Mouse (Mus musculus) adrenal gland, postnatal 10 days (tissue): ENCODE data around the gene Vmn2r6. TPM values are rescaled to one million over a fixed set of nuclear protein-coding genes. Genes with fewer than 3 reads are reported as not detected.
"Not testable (repeated sequence)": the region's sequence is repeated elsewhere in the genome, so short reads cannot be mapped to it uniquely, and the experiment has no call there.

Source experiments
- DNase-seq: peaks from one replicate; pipeline ENCODE4 v3.0.0; 2021; ENCODE audit warnings: mixed read lengths
- long read RNA-seq, 2 experiments: library from polyadenylated mRNA; stranded (forward); transcript quantifications; one replicate each; pipeline ENCODE4 v2.0.0; 2021
- total RNA-seq, 2 experiments: library from RNA; stranded (reverse); gene quantifications; 2 replicates each; pipeline ENCODE4 v1.2.3; 2021

Vmn2r6 gene
- not detected for total RNA-seq
- long read RNA-seq, experiment 1 = 0 reads
- long read RNA-seq, experiment 2 = 0 reads

DNA sequence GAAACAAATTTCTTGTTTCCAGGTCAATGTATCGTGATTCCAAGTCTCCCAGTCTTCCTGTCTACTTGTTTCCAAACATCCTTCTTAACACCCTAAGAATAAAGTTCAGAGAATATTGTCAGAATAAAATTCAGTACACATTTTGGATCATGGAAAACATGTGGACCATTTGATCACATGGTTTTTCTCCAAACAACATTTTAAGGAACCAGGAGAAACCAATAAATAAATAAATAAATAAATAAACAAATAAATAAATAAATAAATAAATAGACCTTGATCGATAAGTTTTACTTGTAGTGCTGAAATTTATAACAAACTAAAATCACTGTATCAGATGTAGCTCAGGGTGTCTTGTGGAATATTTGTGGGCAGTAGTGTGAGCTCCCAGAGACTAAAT is at the start of gene Vmn2r6:
TSS of gene Vmn2r6 (minus strand) at position 101 of the 400 bp plus-strand sequence.
- DNase-seq = not testable (repeated sequence)

DNA sequence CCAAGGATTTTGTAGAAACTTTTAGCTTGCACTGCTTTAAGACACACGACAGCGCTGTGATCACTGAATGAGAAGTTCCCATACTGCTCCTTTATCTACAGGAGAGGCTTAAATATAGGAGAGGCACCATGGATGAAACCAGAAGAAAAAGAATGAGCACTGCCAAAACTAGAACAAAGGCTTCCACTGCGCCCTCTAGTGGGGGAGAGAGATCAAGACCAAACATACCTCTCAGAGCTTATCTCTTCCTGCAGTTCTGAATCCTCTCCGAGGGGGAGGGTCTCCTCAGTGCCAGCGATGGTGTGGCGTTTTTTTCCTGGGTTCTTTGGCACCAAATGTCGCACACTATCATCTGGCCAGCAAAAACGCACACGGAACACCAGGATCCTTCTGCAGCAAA is 22.0 kb upstream of the Vmn2r6 start:
- DNase-seq = peak; percentile 12

DNA sequence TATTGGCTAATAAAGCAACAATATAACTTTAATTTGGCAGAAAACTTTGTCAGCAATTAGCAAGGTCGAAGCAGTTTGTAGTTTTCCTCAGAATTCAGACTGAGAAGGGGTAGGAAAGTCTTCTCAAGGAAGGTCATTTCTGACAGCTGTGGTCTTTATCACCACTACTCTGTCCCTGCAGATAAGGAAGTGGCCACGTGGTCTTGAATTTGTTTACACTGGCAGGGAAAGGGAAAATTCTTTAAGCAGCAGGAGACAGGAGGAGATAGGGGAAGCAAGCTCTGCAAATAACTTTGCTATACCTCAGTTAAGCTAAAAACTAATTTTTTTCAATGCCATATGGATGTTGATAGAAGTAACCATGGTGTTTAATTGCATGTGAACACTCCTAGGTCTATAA is 3.2 kb upstream of the Vmn2r6 start:
- peak; percentile 2 for DNase-seq

DNA sequence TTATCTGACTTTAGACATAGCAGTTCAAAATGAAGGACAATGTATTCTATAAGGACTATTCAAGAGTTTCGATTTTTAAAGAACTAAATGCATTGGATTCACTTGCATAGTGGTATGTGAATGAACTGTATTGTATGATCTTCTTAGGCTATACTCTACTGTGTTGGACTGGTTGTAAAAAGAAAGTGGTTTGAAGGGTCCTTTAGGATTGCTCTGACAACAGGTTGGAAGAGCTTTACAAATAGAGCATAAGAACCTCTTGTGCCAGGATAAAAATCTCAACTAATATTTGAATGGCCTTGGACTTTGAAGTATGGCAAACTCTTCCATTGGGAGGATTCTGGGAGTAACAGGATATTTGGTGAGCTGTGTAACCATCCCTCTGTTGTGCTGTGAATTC is 42.0 kb downstream of the Vmn2r6 start:
- not testable (repeated sequence) for DNase-seq

DNA sequence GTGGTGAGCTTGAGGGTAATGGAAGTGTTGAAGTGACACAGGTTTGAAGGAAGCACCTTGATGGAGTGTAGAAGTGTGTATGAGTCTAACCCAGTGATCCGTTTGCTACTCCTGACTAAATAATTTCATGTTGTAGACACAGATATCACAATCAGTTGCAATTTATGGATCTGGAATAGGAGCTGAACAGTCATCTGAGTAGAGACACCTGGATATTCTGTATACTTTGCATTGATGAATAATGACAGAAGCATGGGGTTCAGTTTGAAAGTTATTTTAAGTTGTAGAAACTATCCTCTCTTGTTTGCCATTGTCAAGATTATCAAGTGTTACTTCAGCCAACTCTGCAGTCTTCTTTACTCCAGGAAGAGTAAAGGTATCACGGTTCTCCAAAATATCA is 55.9 kb downstream of the Vmn2r6 start, which contains the start of gene Vmn2r5:
TSS of gene Vmn2r5 (minus strand) at position 101 of the 400 bp plus-strand sequence.
- not testable (repeated sequence) for DNase-seq

Other genes with a start within 250 kb of the Vmn2r6 start
- gene Vmn2r4, start 150.5 kb downstream of the Vmn2r6 start, total RNA-seq = not detected
- gene Vmn2r5, start 56.0 kb downstream of the Vmn2r6 start, total RNA-seq = not detected